Mouse (Mus musculus) small intestine, adult 2 months (tissue): ENCODE results near the gene Zc3hc1.

Source experiments
- CTCF ChIP-seq: fragments of 200-500 bp; IDR thresholded peaks from 2 replicates; pipeline ENCODE4 v1.5.1; 2012; ENCODE audit warnings: low read depth, mild to moderate bottlenecking, control low read depth, inconsistent platforms, low read length, moderate library complexity, mixed read lengths; ENCODE audit not compliant: insufficient replicate concordance, insufficient read length; ENCODE audit errors: extremely low read depth
- POLR2A ChIP-seq: fragments of 200-500 bp; IDR thresholded peaks from 2 replicates; pipeline ENCODE4 v1.6.1; 2012; ENCODE audit warnings: low read depth, mild to moderate bottlenecking, control low read depth, inconsistent platforms, low read length, moderate library complexity

- TF ChIP-seq CTCF (no peak), POLR2A (no peak)
Measured at GRCm38 (mm10) chr6:30353661-30354060, 37.2 kb downstream of the Zc3hc1 start.
